Mouse (Mus musculus): ENCODE measurements around the gene Sprn. TPM values are rescaled to one million over a fixed set of nuclear protein-coding genes. Genes with fewer than 3 reads are reported as not detected.

Gene Sprn
- total and polyA plus RNA-seq, 2 experiments: 1.4 to 1.7 TPM

DNA sequence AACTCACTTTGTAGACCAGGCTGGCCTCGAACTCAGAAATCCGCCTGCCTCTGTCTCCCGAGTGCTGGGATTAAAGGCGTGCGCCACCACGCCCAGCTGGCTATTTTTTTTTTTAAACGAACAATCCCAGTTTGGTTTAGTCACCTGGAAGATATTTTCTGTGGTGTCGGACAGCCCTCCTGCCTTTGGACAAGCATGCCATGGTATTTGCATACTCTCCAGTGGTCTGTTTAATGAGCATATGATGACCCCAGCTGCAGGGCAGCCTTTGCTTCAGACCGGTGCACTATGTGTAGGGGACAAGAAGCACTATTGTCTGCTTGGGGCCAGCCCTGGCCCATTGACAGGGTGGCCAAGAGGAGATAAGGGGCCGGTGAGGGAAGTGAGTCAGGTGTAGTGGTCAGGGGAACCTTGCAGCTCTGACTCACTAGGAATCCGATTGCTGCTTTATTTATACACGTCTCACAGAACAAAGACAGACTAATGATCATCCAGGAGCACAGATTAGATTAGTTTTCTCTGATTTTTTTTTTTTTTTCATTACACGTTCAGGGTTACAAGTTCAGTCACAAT, 33.3 kb downstream of the Sprn start:
- no peak for DNase-seq (ENCODE audit: extremely low read depth, low read depth, low spot score)
- Histone ChIP-seq H3K4me1 (ENCODE audit: control insufficient read depth, insufficient read depth, low read length) (peaks cover 12% of the 10 kb centered on the region), H3K4me3 (ENCODE audit: insufficient read depth, low read depth, low read length) (no peak overlapping the region), H3K9ac (ENCODE audit: low read depth, low read length) (no peak overlapping the region), H3K79me2 (ENCODE audit: control insufficient read depth, insufficient read depth, low read length) (no peaks in the 10 kb centered on the region; the same call in 1 of the 2 replicates), H3K36me3 (ENCODE audit: control insufficient read depth, insufficient read depth, low read length) (peaks cover 5% of the 10 kb centered on the region; the same call in 1 of the 2 replicates), H3K27ac (replicated peaks; ENCODE audit: insufficient read depth, low read depth, low read length) (no peak overlapping the region), H3K27me3 (ENCODE audit: control insufficient read depth, insufficient read depth, low read length) (no peaks in the 10 kb centered on the region)
- no peak for TF ChIP-seq CTCF (IDR thresholded peaks at IDR 0.05; ENCODE audit: low read depth, low read length)
- TF ChIP-seq POLR2A (IDR thresholded peaks at IDR 0.05; ENCODE audit: extremely low read depth, insufficient read depth, low read length): no peak
- 87% methylated on average over 13 of the region's 13 CpGs for WGBS

DNA sequence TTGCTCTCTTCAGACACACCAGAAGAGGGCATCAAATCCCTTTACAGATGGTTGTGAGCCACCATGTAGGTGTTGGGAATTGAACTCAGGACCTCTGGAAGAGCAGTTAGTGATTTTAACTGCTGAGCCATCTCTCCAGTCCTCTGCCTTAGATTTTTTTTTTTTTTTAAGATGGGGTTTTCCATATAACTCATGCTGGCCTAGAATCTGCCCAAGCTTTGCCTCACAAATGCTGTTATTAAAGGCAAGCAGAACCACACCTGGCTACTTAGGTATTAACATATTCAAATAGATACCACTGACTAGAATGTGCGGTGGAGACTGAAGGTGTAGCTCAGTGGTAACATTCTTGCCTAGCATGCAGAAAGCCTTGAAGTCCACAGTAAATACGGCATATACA, 34.2 kb downstream of the Sprn start:
- peaks cover 5% of the 10 kb centered on the region; the same call in 1 of the 2 replicates for H3K36me3 ChIP-seq (ENCODE audit: control insufficient read depth, insufficient read depth, low read length)
- 94% methylated on average over 2 of the region's 2 CpGs for WGBS
- H3K27ac ChIP-seq (replicated peaks; ENCODE audit: insufficient read depth, low read depth, low read length): no peak overlapping the region
- TF ChIP-seq POLR2A (IDR thresholded peaks at IDR 0.05; ENCODE audit: extremely low read depth, insufficient read depth, low read length): no peak
- TF ChIP-seq CTCF (IDR thresholded peaks at IDR 0.05; ENCODE audit: low read depth, low read length): no peak
- H3K27me3 ChIP-seq (ENCODE audit: control insufficient read depth, insufficient read depth, low read length): no peaks in the 10 kb centered on the region
- H3K4me3 ChIP-seq (ENCODE audit: insufficient read depth, low read depth, low read length): no peak overlapping the region
- no peak for DNase-seq (ENCODE audit: extremely low read depth, low read depth, low spot score)
- no peak overlapping the region for H3K9ac ChIP-seq (ENCODE audit: low read depth, low read length)
- H3K79me2 ChIP-seq (ENCODE audit: control insufficient read depth, insufficient read depth, low read length): no peaks in the 10 kb centered on the region; the same call in 1 of the 2 replicates
- H3K4me1 ChIP-seq (ENCODE audit: control insufficient read depth, insufficient read depth, low read length): peaks cover 7% of the 10 kb centered on the region

DNA sequence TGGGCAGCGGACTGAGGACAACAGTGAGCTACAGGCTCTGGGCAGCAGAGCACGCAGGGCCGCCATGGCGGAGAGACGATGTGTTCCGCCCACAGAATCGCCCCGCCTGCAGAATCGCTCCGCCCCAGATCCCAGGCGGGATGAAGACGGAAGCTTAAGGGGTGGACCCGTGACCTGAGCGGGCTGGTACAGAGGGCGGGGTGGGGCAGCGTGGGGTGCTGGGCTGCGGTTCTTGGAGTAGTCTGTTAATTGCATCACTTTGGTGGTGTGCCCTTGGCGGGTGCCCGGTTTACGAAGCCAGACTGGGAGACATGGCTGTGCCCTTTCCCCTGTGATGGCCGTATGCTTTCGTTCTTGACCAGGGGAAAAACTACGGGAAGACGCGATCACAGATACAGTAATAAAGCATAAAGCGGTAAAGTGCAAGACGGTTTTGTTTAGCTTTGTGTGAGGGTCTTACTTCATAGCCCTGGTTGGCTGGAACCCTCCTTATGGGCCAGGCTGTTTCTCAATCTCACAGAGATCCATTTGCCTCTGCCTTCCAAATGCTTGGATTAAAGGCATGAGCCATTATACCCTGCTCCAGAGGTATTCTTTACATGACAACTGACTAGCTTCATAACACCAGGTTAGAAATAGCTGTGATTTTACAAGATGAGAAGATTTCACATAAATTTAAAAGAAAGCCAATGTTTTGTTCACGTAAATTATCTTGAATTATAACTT, 38.2 kb downstream of the Sprn start, which contains the start of gene Echs1:
Gene Echs1, minus strand, starts transcription at position 148 of the 726 bp plus-strand sequence.
- Histone ChIP-seq H3K27me3 (ENCODE audit: control insufficient read depth, insufficient read depth, low read length) (no peaks in the 10 kb centered on the region), H3K27ac (replicated peaks; ENCODE audit: insufficient read depth, low read depth, low read length) (peak within 1 kb of the TSS; percentile 98), H3K79me2 (ENCODE audit: control insufficient read depth, insufficient read depth, low read length) (no peaks in the 10 kb centered on the region; the same call in 1 of the 2 replicates), H3K9ac (ENCODE audit: low read depth, low read length) (peak within 1 kb of the TSS; percentile 94), H3K4me3 (ENCODE audit: insufficient read depth, low read depth, low read length) (peak within 1 kb of the TSS; percentile 86), H3K36me3 (ENCODE audit: control insufficient read depth, insufficient read depth, low read length) (peaks cover 17% of the 10 kb centered on the region; the same call in 1 of the 2 replicates), H3K4me1 (ENCODE audit: control insufficient read depth, insufficient read depth, low read length) (peaks cover 9% of the 10 kb centered on the region)
- WGBS: 3% methylated on average over 28 of the region's 28 CpGs
- no peak for TF ChIP-seq CTCF (IDR thresholded peaks at IDR 0.05; ENCODE audit: low read depth, low read length)
- TF ChIP-seq POLR2A (IDR thresholded peaks at IDR 0.05; ENCODE audit: extremely low read depth, insufficient read depth, low read length): peak; percentile 92
- peak; percentile 93 for DNase-seq (ENCODE audit: extremely low read depth, low read depth, low spot score)

DNA sequence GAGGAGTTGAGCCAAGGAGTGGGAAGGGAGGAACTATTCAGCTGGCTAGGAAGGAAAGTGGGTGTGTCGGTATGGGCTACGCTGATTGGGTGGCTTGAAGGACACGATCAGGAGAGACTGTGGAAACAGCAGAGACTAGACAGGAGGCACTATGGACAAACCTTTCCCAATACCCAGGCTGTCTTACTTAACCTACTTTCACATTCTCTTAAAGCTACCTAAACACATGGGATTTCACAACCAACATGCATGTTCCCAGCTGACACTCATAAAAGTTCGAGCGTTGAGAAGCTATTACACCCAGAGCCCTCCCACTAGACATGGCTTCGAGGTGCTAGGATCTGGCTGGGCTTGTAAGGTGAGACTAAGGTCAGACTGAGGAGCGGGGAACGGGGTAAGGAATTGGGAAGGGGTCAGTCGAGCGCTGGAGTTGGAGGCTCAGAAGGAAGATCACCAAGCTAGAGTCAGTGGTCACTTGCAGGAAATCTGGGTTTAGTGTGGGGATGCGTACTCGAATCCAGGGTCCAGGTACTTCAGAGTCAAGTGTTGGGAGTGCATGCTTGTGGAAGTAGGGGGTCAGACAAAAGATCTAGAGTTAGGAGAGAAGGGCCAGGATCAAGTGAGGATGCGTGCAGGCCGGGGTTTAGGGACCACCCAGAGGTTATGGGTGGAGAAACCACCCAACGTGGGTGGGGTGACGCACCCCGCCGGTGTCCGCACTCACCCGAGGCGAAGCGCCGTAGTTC, 38.9 kb downstream of the Sprn start, which contains the start of gene Paox:
Gene Paox, plus strand, starts transcription at position 217 of the 746 bp plus-strand sequence.
- Histone ChIP-seq H3K27ac (replicated peaks; ENCODE audit: insufficient read depth, low read depth, low read length) (peak within 1 kb of the TSS; percentile 98), H3K9ac (ENCODE audit: low read depth, low read length) (peak within 1 kb of the TSS; percentile 94), H3K27me3 (ENCODE audit: control insufficient read depth, insufficient read depth, low read length) (no peaks in the 10 kb centered on the region), H3K4me3 (ENCODE audit: insufficient read depth, low read depth, low read length) (peak within 1 kb of the TSS; percentile 86), H3K79me2 (ENCODE audit: control insufficient read depth, insufficient read depth, low read length) (no peaks in the 10 kb centered on the region; the same call in 1 of the 2 replicates), H3K4me1 (ENCODE audit: control insufficient read depth, insufficient read depth, low read length) (peaks cover 9% of the 10 kb centered on the region), H3K36me3 (ENCODE audit: control insufficient read depth, insufficient read depth, low read length) (peaks cover 23% of the 10 kb centered on the region; the same call in 1 of the 2 replicates)
- peak; percentile 100 for DNase-seq (ENCODE audit: extremely low read depth, low read depth, low spot score)
- peak; percentile 46; the same call in 1 of the 2 replicates for TF ChIP-seq POLR2A (IDR thresholded peaks at IDR 0.05; ENCODE audit: extremely low read depth, insufficient read depth, low read length)
- no peak for TF ChIP-seq CTCF (IDR thresholded peaks at IDR 0.05; ENCODE audit: low read depth, low read length)
- under 1% methylated on average over 23 of the region's 23 CpGs for WGBS

DNA sequence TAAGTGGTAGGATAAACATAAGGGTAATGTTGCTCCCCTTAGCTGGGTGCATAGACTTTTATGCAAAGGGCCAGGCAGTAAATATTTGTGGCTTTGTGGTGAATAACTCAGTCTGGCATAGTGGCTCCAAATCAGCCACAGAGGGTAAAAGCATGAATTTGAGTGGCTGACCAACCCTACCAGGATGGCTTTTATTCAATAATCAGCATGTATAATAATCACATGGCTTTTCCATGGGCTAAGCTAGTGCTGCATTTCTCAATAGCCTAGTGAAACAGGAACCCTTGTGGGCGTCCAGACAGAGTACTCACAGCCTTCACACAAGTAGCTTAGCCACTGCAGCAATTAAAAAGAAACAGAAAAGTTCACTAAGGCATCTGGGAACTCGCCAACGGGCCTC, 42.7 kb downstream of the Sprn start:
- Histone ChIP-seq H3K36me3 (ENCODE audit: control insufficient read depth, insufficient read depth, low read length) (peaks cover 45% of the 10 kb centered on the region), H3K4me3 (ENCODE audit: insufficient read depth, low read depth, low read length) (no peak overlapping the region), H3K27ac (replicated peaks; ENCODE audit: insufficient read depth, low read depth, low read length) (no peak overlapping the region), H3K9ac (ENCODE audit: low read depth, low read length) (no peak overlapping the region), H3K79me2 (ENCODE audit: control insufficient read depth, insufficient read depth, low read length) (no peaks in the 10 kb centered on the region), H3K4me1 (ENCODE audit: control insufficient read depth, insufficient read depth, low read length) (peaks cover 7% of the 10 kb centered on the region; the same call in 1 of the 2 replicates), H3K27me3 (ENCODE audit: control insufficient read depth, insufficient read depth, low read length) (no peaks in the 10 kb centered on the region)
- no peak for DNase-seq (ENCODE audit: extremely low read depth, low read depth, low spot score)
- 39% methylated on average over 3 of the region's 3 CpGs for WGBS
- no peak for TF ChIP-seq POLR2A (IDR thresholded peaks at IDR 0.05; ENCODE audit: extremely low read depth, insufficient read depth, low read length)
- TF ChIP-seq CTCF (IDR thresholded peaks at IDR 0.05; ENCODE audit: low read depth, low read length): no peak

Measured in liver, adult 2 months (tissue).